Mouse (Mus musculus) brain, adult 2 months (tissue): ENCODE data around the gene Patz1.

ENCODE experiments used
- DNase-seq: peaks from one replicate; pipeline ENCODE4 v3.0.0; 2011; ENCODE audit warnings: low read depth, low spot score

Patz1 gene

DNA sequence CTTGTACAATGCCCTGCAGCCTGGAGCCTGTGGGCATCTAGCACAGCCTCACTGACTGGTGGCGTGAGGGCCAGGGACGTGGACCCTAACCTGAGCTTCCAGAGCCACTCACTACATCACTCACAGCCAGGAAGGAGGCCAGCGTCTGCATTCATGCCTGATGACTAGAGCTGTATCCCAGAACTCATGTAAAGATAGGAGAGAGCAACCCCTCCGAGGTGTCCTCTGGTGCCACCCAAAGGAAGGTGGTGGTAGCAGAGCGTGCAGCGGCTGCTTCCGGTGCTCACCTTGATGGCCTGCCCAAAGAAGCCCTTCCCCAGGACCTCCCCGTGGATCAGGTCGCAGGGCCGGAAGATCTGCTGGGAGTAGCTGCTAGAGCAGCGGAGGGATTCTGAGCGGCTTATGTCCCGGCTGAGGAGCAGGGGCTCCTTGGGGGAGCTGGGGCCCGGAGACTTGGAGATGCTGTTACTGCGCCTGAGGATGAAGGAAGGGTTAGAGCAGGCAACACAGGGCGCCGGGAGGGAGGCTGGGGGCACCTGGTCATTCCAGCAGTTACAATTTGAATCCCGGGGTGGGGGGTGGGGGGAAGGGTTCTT lies 64.4 kb downstream of the Patz1 start:
- no peak for DNase-seq
